Comparison of ENCODE assay signal across 14 mouse cellular contexts in genomic region chr3:123810943-123811499, GRCm38 (mm10).
DNase-seq lines count a peak whose midpoint lies in the region; ATAC-seq and TF ChIP-seq lines count a peak whose summit lies in the region.
"Had no signal": no experiment of that assay in that cellular context is flagged by ENCODE, and none has a peak within 500 bp of the region (broad histone marks: within the 10 kb centered on the region; RNA-seq: fewer than 3 reads in every experiment).

No protein-coding gene starts in this region.

- H3K36me3 ChIP-seq in embryonic facial prominence, embryonic 14.5 days (ENCODE audit: control insufficient read depth, insufficient read depth, low read length), result no peaks in the 10 kb centered on the region
- no peaks in the 10 kb centered on the region for H3K36me3 ChIP-seq in forebrain, embryonic 15.5 days
- H3K36me3 ChIP-seq in hindbrain, postnatal 0 days (ENCODE audit: insufficient read depth, low read length), result no peaks in the 10 kb centered on the region
- no peaks in the 10 kb centered on the region for H3K36me3 ChIP-seq in myocyte (ENCODE audit: control insufficient read depth, insufficient read depth)

- H3K27ac ChIP-seq in embryonic facial prominence, embryonic 14.5 days (replicated peaks; ENCODE audit: low read depth, low read length), result no peak overlapping the region
- no peak overlapping the region for H3K27ac ChIP-seq in forebrain, embryonic 15.5 days (replicated peaks)
- peak overlapping the region; percentile 2; the same call in 1 of the 2 replicates for H3K27ac ChIP-seq in hindbrain, postnatal 0 days

- no peak for DNase-seq in embryonic facial prominence, embryonic 14.5 days (ENCODE audit: low spot score)
- DNase-seq in hindbrain, postnatal 0 days (ENCODE audit: low spot score), result peak; percentile 41
- DNase-seq in heart, postnatal 25 days (ENCODE audit: low spot score), result no peak
- DNase-seq in spleen, postnatal 4 days (ENCODE audit: low spot score in 2 of 2), result no peak
- DNase-seq: adrenal gland, postnatal 36 days; cerebellum, postnatal 14 days; heart, postnatal 4 days; kidney, adult 2 months; kidney, postnatal 36 days; lung, adult 18-20 months; thymus, adult 18-20 months had no signal

- H3K27me3 ChIP-seq in embryonic facial prominence, embryonic 14.5 days (replicated peaks; ENCODE audit: control insufficient read depth, insufficient read depth, low read length), result no peaks in the 10 kb centered on the region
- no peaks in the 10 kb centered on the region for H3K27me3 ChIP-seq in forebrain, embryonic 15.5 days
- H3K27me3 ChIP-seq in hindbrain, postnatal 0 days (ENCODE audit: insufficient read depth, low read length), result no peaks in the 10 kb centered on the region
- H3K27me3 ChIP-seq in myocyte (ENCODE audit: control insufficient read depth, insufficient read depth, insufficient read length), result no peaks in the 10 kb centered on the region

- no peak for TF ChIP-seq POLR2A in myocyte (IDR thresholded peaks at IDR 0.05; ENCODE audit: insufficient read length, low read depth)

- peak; percentile 81; the same call in 1 of the 2 replicates for ATAC-seq in embryonic facial prominence, embryonic 14.5 days (ENCODE audit: low read depth)
- peak; percentile 57; the same call in 1 of the 2 replicates for ATAC-seq in forebrain, embryonic 15.5 days (replicated peaks)
- peak; percentile 93 for ATAC-seq in hindbrain, postnatal 0 days
- no peak for ATAC-seq in CD4-positive, CD25-positive, alpha-beta regulatory T cell, adult 4 months

- no peak overlapping the region for H3K4me2 ChIP-seq in embryonic facial prominence, embryonic 14.5 days (ENCODE audit: low read depth, low read length)
- no peak overlapping the region for H3K4me2 ChIP-seq in forebrain, embryonic 15.5 days (replicated peaks)
- no peak overlapping the region for H3K4me2 ChIP-seq in hindbrain, postnatal 0 days (ENCODE audit: low read depth, low read length)
- peak overlapping the region; percentile 19 for H3K4me2 ChIP-seq in myocyte (ENCODE audit: low read depth)

- H3K9ac ChIP-seq in embryonic facial prominence, embryonic 14.5 days (ENCODE audit: low read depth, low read length), result no peak overlapping the region
- no peak overlapping the region for H3K9ac ChIP-seq in forebrain, embryonic 15.5 days (replicated peaks)
- no peak overlapping the region for H3K9ac ChIP-seq in hindbrain, postnatal 0 days (replicated peaks; ENCODE audit: low read length)

- no peak overlapping the region for H3ac ChIP-seq in myocyte (ENCODE audit: control insufficient read depth, insufficient read length)

- intact Hi-C loops in heart, postnatal 25 days (cut with DNase I), result no loop called here

- no peaks in the 10 kb centered on the region for H3K79me2 ChIP-seq in myocyte (ENCODE audit: control insufficient read depth, insufficient read depth)

- no peak for TF ChIP-seq CTCF in hindbrain, postnatal 0 days (IDR thresholded peaks at IDR 0.05; ENCODE audit: low read depth)

- H3K4me3 ChIP-seq in embryonic facial prominence, embryonic 14.5 days (ENCODE audit: low read depth, low read length), result no peak overlapping the region
- H3K4me3 ChIP-seq in forebrain, embryonic 15.5 days, result no peak overlapping the region
- H3K4me3 ChIP-seq in hindbrain, postnatal 0 days (ENCODE audit: low read length), result no peak overlapping the region
- no peak overlapping the region for H3K4me3 ChIP-seq in myocyte

- H3K4me1 ChIP-seq in embryonic facial prominence, embryonic 14.5 days (ENCODE audit: control insufficient read depth, insufficient read depth, low read length), result no peaks in the 10 kb centered on the region
- no peaks in the 10 kb centered on the region for H3K4me1 ChIP-seq in forebrain, embryonic 15.5 days
- no peaks in the 10 kb centered on the region for H3K4me1 ChIP-seq in hindbrain, postnatal 0 days (ENCODE audit: insufficient read depth, low read length)

- H3K9me3 ChIP-seq in embryonic facial prominence, embryonic 14.5 days (ENCODE audit: control insufficient read depth, low read length), result no peaks in the 10 kb centered on the region
- no peaks in the 10 kb centered on the region for H3K9me3 ChIP-seq in forebrain, embryonic 15.5 days
- no peaks in the 10 kb centered on the region for H3K9me3 ChIP-seq in hindbrain, postnatal 0 days (ENCODE audit: low read length)

- WGBS in embryonic facial prominence, embryonic 14.5 days, result 48% methylated on average over 5 of the region's 5 CpGs
- 24% methylated on average over 5 of the region's 5 CpGs for WGBS in forebrain, embryonic 15.5 days
- 25% methylated on average over 5 of the region's 5 CpGs for WGBS in hindbrain, postnatal 0 days

TF ChIP-seq in myocyte, 11 proteins besides CTCF, POLR2A, EP300 and RAD21:
- TF ChIP-seq MYOD1 (IDR thresholded peaks at IDR 0.05; ENCODE audit: control insufficient read depth in 1 of 3, insufficient read length in 2 of 3, low read depth in 2 of 3), result no peak
- no peak for TF ChIP-seq REST (IDR thresholded peaks at IDR 0.05; ENCODE audit: insufficient read depth, insufficient read length)
- TF ChIP-seq POLR2AphosphoS2 (IDR thresholded peaks at IDR 0.05; ENCODE audit: insufficient read length, low read depth), result no peak
- peak; percentile 75; the same call in 1 of the 2 replicates for TF ChIP-seq CEBPB (IDR thresholded peaks at IDR 0.05; ENCODE audit: insufficient read depth, poor library complexity, severe bottlenecking)
